Mouse (Mus musculus): ENCODE data around the gene Tns1. TPM values are rescaled to one million over a fixed set of nuclear protein-coding genes. Genes with fewer than 3 reads are reported as not detected.

The Tns1 gene
- total and polyA plus RNA-seq, 3 experiments: 0.40 to 3.6 (median 0.89) TPM

DNA sequence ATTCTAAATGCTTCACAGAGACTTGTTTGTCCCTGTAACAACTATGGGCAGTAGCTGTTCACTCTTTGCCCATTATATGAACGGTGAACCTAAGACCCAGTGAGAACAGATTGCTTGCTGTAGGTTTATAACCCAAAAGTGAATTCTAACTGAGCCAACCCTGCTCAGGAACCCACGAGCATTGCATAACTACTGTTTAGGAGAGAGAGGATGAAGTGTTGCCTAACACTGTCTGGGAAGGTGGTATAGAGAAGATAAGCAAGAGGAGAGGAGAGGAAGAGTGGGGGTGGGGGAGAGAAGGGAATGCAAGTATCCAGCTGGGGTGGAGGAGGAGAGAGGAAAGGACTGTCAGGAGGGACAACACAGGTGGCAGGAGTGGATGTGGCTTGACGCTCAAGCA is 26.8 kb upstream of the Tns1 start:
- H3K4me2 ChIP-seq (ENCODE audit: insufficient read depth, low read depth, poor library complexity, severe bottlenecking): no peak overlapping the region
- H3K9me3 ChIP-seq (replicated peaks; ENCODE audit: low read length): no peaks in the 10 kb centered on the region
- H3K79me2 ChIP-seq (replicated peaks; ENCODE audit: control insufficient read depth, extremely low read depth, insufficient read depth, poor library complexity, severe bottlenecking): no peaks in the 10 kb centered on the region
- peaks cover 5% of the 10 kb centered on the region for H3K27me3 ChIP-seq (replicated peaks)
- no peak overlapping the region for H3K4me3 ChIP-seq (replicated peaks in 1 of 3; ENCODE audit: low read depth in 2 of 3, low read length in 2 of 3, poor library complexity in 1 of 3)
- dilution Hi-C loops (cut with MboI; ENCODE audit: extremely low pct_ligation_motif_present, extremely low pct_unique_long_range_greater_than_20kb, low sequenced_read_pairs) (no loop called here), in situ Hi-C loops (cut with MboI; ENCODE audit: low pct_ligation_motif_present, low pct_unique_long_range_greater_than_20kb, low sequenced_read_pairs) (no loop called here)
- H3K36me3 ChIP-seq (replicated peaks in 1 of 2; ENCODE audit: control insufficient read depth in 1 of 2, insufficient read depth in 1 of 2, low read length in 1 of 2): no peaks in the 10 kb centered on the region
- no peak for TF ChIP-seq UBTF (IDR thresholded peaks at IDR 0.05; ENCODE audit: low read depth, low read length)
- TF ChIP-seq POLR2A (IDR thresholded peaks at IDR 0.05; ENCODE audit: low read depth, low read length): no peak
- no peak for TF ChIP-seq GABPA (IDR thresholded peaks at IDR 0.05; ENCODE audit: insufficient replicate concordance, low read depth, low read length)
- TF ChIP-seq SMC3 (IDR thresholded peaks at IDR 0.05; ENCODE audit: low read depth, low read length): no peak
- TF ChIP-seq HCFC1 (IDR thresholded peaks at IDR 0.05; ENCODE audit: low read depth, low read length): no peak
- TF ChIP-seq RCOR1 (conservative IDR thresholded peaks at IDR 0.05; ENCODE audit: low read depth, low read length): no peak
- TF ChIP-seq ELF1 (IDR thresholded peaks at IDR 0.05; ENCODE audit: low read depth, low read length): no peak
- no peak for TF ChIP-seq ZNF384 (IDR thresholded peaks at IDR 0.05; ENCODE audit: low read depth, low read length)
- no peak for TF ChIP-seq BHLHE40 (IDR thresholded peaks at IDR 0.05; ENCODE audit: low read depth, low read length)
- TF ChIP-seq MXI1 (IDR thresholded peaks at IDR 0.05; ENCODE audit: low read depth, low read length): no peak
- no peak for TF ChIP-seq USF1 (IDR thresholded peaks at IDR 0.05; ENCODE audit: low read depth, low read length)
- TF ChIP-seq ZMIZ1 (IDR thresholded peaks at IDR 0.05; ENCODE audit: low read depth, low read length): no peak
- no peak for TF ChIP-seq ZKSCAN1 (IDR thresholded peaks at IDR 0.05; ENCODE audit: borderline replicate concordance, low read depth, low read length)
- TF ChIP-seq NRF1 (IDR thresholded peaks at IDR 0.05; ENCODE audit: low read depth, low read length): no peak
- TF ChIP-seq TCF12 (IDR thresholded peaks at IDR 0.05; ENCODE audit: low read depth, low read length): no peak
- no peak for TF ChIP-seq TBP (conservative IDR thresholded peaks at IDR 0.05; ENCODE audit: low read depth, low read length)
- TF ChIP-seq POLR2AphosphoS2 (IDR thresholded peaks at IDR 0.05; ENCODE audit: low read depth, low read length): no peak
- no peak for TF ChIP-seq E2F4 (IDR thresholded peaks at IDR 0.05; ENCODE audit: insufficient replicate concordance, low read depth, low read length)
- no peak for TF ChIP-seq CHD2 (IDR thresholded peaks at IDR 0.05; ENCODE audit: low read length)
- H3K9ac ChIP-seq (ENCODE audit: insufficient read depth, low read depth): no peak overlapping the region
- H3K27ac ChIP-seq (ENCODE audit: insufficient read depth, low read depth): no peak overlapping the region
- peaks cover 3 to 36% of the 10 kb centered on the region in 2 experiments; a peak in 2 of 4 replicates for H3K4me1 ChIP-seq (ENCODE audit: control insufficient read depth in 1 of 2, insufficient read depth in 2 of 2)
- no peak for DNase-seq (ENCODE audit: extremely low read depth)

- Histone ChIP-seq H3K79me2 (replicated peaks; ENCODE audit: control insufficient read depth, extremely low read depth, insufficient read depth, poor library complexity, severe bottlenecking) (no peaks in the 10 kb centered on the region), H3K4me3 (replicated peaks in 1 of 3; ENCODE audit: low read depth in 2 of 3, low read length in 2 of 3, poor library complexity in 1 of 3) (no peak overlapping the region), H3K4me1 (ENCODE audit: control insufficient read depth in 1 of 2, insufficient read depth in 2 of 2) (peaks cover 3 to 28% of the 10 kb centered on the region in 2 experiments; a peak in 2 of 4 replicates), H3K4me2 (ENCODE audit: insufficient read depth, low read depth, poor library complexity, severe bottlenecking) (no peak overlapping the region), H3K27ac (ENCODE audit: insufficient read depth, low read depth) (no peak overlapping the region), H3K9ac (ENCODE audit: insufficient read depth, low read depth) (no peak overlapping the region), H3K27me3 (replicated peaks) (peaks cover 5% of the 10 kb centered on the region), H3K9me3 (replicated peaks; ENCODE audit: low read length) (no peaks in the 10 kb centered on the region), H3K36me3 (replicated peaks in 1 of 2; ENCODE audit: control insufficient read depth in 1 of 2, insufficient read depth in 1 of 2, low read length in 1 of 2) (no peaks in the 10 kb centered on the region)
- no peak for TF ChIP-seq ZKSCAN1 (IDR thresholded peaks at IDR 0.05; ENCODE audit: borderline replicate concordance, low read depth, low read length)
- no peak for TF ChIP-seq POLR2A (IDR thresholded peaks at IDR 0.05; ENCODE audit: low read depth, low read length)
- no peak for TF ChIP-seq SIN3A (IDR thresholded peaks at IDR 0.05; ENCODE audit: low read length)
- no peak for TF ChIP-seq SMC3 (IDR thresholded peaks at IDR 0.05; ENCODE audit: low read depth, low read length)
- no peak for TF ChIP-seq ZNF384 (IDR thresholded peaks at IDR 0.05; ENCODE audit: low read depth, low read length)
- dilution Hi-C loops (cut with MboI; ENCODE audit: extremely low pct_ligation_motif_present, extremely low pct_unique_long_range_greater_than_20kb, low sequenced_read_pairs) (no loop called here), in situ Hi-C loops (cut with MboI; ENCODE audit: low pct_ligation_motif_present, low pct_unique_long_range_greater_than_20kb, low sequenced_read_pairs) (no loop called here)
- DNase-seq (ENCODE audit: extremely low read depth): no peak
Measured at GRCm38 (mm10) chr1:74150101-74150500, 25.9 kb upstream of the Tns1 start.

All from CH12.LX (cell line).